Mouse (Mus musculus) adipocyte (in vitro differentiated cells): Measurements from ENCODE around the gene C530008M17Rik.
"Not testable (repeated sequence)": the region's sequence is repeated elsewhere in the genome, so short reads cannot be mapped to it uniquely, and the experiment has no call there.

Experiments used
- DNase-seq: peaks from one replicate; pipeline ENCODE4 v3.0.0-alpha.2; 2016; ENCODE audit warnings: low spot score

C530008M17Rik gene

DNA sequence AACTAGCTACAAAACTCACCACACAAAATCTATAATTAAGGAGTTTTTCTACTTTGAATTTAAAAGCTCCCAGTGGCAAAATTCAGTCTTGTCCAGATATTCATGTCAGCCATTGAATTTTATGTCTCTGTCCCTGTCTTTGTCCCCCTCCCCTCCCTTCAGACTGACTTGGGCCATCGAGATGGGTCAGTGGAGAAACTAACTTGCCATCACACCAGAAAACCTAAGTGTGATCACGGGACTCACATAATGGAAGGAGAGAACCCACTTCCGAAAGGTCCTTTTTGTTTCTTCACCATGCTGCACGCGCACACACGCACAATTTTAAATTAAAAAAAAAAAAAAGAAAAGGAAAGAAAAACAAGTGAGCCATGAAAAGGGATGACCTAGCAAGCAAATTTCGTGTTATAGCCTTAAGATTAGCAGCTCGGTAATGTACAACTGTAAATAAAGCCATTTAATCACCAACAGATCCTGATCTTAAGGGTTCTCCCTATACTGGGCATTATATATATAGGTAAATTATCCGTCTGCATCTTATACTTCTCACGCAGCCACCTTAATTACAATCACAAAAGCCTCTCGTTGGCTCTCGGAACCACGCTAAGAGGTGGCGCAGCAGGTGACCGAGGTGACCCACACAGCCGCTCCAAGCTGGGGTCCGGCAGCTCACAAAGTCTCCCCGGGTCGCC, 248.5 kb downstream of the C530008M17Rik start:
- no peak for DNase-seq

DNA sequence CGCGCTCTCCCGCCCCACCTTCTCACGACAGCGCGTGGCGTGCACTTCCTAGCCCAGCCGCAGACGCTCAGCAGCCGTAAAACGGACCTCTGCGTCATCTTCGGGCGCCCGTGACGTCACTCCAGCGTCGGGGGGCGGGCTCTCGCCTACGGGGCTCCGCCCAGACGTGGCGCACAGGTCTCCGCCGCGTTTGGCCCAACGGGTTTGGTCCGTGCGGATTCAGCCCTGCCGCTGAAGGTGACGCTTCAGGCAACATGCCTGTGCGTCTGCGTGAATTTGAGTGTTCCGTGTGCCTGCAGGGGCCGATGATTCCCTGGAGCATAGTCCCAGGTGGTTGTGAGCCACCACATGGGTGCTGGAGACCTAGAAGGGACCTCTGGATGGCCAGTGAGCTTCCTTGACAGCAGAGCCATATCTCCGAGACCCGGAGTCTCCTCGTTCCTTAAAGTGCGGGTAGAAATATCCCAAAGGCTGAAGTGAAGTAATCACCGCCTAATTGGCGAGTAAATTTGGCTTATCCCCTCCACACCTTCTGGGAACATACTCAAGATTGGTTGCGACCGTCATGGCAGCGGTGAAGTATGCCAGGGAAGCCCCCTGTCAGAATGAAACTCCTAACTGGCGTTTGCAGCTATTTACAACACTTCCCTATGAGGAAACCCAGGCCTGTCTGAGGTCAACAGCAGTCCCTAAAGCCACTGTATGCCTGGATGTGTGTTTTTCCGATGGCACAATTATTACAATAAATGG, 249.3 kb downstream of the C530008M17Rik start, which contains the start of gene Aasdh:
Gene Aasdh, minus strand, starts transcription at position 110 of the 750 bp plus-strand sequence.
- peak; percentile 97 for DNase-seq

DNA sequence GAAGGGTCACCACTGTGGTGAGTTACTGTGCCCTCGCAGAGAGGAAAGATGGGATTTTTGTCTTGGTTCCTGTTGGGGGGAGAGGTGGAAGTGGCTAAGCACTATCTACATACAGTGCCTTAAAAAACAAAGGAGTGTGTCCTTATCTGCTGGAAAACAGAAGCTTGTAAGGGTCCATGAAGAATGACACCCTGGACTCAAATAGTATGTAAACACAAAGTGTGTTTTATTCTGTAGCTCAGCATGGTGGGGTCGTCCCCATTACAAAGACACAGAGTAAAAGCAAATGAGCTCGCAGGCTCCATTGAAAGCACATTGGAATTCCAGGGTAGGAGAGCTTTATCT, 249.8 kb downstream of the C530008M17Rik start:
- no peak for DNase-seq

DNA sequence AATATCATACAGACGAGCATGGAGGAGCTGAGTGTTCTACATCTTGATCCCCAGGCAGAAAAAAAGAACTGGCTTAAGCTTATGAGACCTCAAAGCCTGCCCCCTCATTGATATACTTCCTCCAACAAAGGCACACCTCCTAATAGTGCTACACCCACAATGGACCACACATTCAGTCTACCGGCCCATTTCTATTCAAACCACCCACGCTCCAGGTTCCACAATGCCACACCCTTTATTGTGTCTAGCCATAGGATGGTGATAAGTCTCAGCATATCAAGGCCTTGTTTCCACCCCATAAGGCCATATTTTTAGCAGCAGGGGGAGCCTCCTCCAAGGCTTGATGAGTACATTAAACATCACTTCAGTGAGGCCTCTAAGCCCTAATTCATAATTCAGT, 254.5 kb downstream of the C530008M17Rik start:
- no peak for DNase-seq

DNA sequence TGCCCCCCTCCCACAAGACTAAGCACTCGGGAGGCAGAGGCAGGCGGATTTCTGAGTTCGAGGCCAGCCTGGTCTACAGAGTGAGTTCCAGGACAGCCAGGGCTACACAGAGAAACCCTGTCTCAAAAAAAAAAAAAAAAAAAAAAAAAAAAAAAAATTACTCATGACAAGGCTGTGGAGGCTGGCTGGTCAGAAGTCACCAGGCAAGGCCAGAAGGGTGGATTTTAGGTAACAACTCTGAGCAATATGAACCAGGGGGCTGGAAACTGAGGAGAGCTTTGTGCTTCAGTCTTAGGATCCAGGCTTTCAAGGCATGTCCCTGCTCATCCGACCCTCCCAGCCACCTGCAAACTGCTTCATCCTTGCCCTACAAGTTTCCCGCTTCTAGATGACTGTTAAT, 256.2 kb downstream of the C530008M17Rik start:
- not testable (repeated sequence) for DNase-seq

DNA sequence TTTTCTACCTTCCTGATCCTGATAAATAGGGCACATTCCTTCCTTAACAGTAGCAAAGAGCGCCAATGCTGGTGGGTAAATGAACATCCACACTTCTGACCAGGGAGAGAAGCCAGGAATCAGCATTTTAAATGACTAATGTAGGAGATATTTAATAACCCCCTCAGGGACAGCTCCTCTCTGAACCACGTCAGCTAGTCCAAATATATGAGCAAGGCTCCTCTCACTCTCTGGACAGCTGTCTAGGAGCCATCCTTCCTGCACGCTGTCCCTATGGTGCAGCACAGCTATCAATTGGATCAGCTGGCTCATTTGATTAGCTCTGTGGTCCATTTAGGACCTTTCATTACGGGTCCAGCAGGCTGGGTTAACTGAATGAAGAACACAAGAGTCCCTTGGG, 266.5 kb downstream of the C530008M17Rik start:
- DNase-seq, result no peak
